In the genomic region with DNA sequence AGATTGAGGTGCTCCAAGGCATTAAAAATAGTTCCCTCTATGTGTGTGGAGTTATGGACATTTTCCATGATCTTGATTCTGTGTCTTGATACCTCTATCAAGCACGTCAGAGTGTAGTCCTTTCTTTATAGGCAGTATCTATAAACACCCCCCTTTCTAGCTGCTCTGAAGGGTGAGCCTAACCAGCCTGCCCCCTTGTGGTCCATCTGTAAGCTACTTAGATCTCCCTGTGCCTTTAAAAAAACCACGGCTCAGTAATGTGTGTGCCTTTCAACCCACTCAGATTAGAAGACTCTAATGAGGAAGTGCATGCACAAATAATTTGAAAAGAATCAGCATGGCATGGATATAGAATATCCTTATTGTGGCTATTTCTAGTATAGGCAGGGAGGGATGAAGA, we compare ENCODE assay signal across 9 mouse cellular contexts.
DNase-seq lines count a peak whose midpoint lies in the region; ATAC-seq and TF ChIP-seq lines count a peak whose summit lies in the region.
"Had no signal": no experiment of that assay in that cellular context is flagged by ENCODE, and none has a peak within 500 bp of the region (broad histone marks: within the 10 kb centered on the region; RNA-seq: fewer than 3 reads in every experiment).

No protein-coding gene starts in this region.

- no peak for ATAC-seq in kidney, postnatal 0 days (replicated peaks; ENCODE audit: low FRiP score, low read depth)
- ATAC-seq in kidney, embryonic 15.5 days (replicated peaks; ENCODE audit: low FRiP score) = no peak
- ATAC-seq in lung, embryonic 16.5 days (ENCODE audit: low read depth) = no peak

- no peaks in the 10 kb centered on the region for H3K4me1 ChIP-seq in kidney, postnatal 0 days (replicated peaks; ENCODE audit: insufficient read depth, low read length)
- H3K4me1 ChIP-seq in kidney, embryonic 15.5 days = no peaks in the 10 kb centered on the region
- no peaks in the 10 kb centered on the region for H3K4me1 ChIP-seq in E14TG2a.4 (replicated peaks; ENCODE audit: low read depth, low read length)
- H3K4me1 ChIP-seq in lung, embryonic 16.5 days (replicated peaks; ENCODE audit: control insufficient read depth, insufficient read depth, low read length) = no peaks in the 10 kb centered on the region
- H3K4me1 ChIP-seq in midbrain, embryonic 10.5 days = no peaks in the 10 kb centered on the region
- H3K4me1 ChIP-seq: liver, embryonic 13.5 days had no signal

- no peak overlapping the region for H3K4me3 ChIP-seq in kidney, postnatal 0 days (replicated peaks; ENCODE audit: low read depth, low read length)
- H3K4me3 ChIP-seq in kidney, embryonic 15.5 days (replicated peaks) = no peak overlapping the region
- no peak overlapping the region for H3K4me3 ChIP-seq in E14TG2a.4 (replicated peaks; ENCODE audit: low read length)
- no peak overlapping the region for H3K4me3 ChIP-seq in lung, embryonic 16.5 days (ENCODE audit: low read length)
- H3K4me3 ChIP-seq in midbrain, embryonic 10.5 days = no peak overlapping the region
- H3K4me3 ChIP-seq: liver, embryonic 13.5 days had no signal

- no peak overlapping the region for H3K27ac ChIP-seq in kidney, postnatal 0 days
- H3K27ac ChIP-seq in kidney, embryonic 15.5 days = no peak overlapping the region
- peak overlapping the region; percentile 29 for H3K27ac ChIP-seq in lung, embryonic 16.5 days (ENCODE audit: low read length)
- H3K27ac ChIP-seq in midbrain, embryonic 10.5 days (replicated peaks) = no peak overlapping the region
- H3K27ac ChIP-seq: liver, embryonic 13.5 days had no signal

- H3K9ac ChIP-seq in kidney, postnatal 0 days (ENCODE audit: low read depth, low read length) = no peak overlapping the region
- no peak overlapping the region for H3K9ac ChIP-seq in kidney, embryonic 15.5 days
- no peak overlapping the region for H3K9ac ChIP-seq in lung, embryonic 16.5 days (ENCODE audit: low read length)
- H3K9ac ChIP-seq: liver, embryonic 13.5 days had no signal

- TF ChIP-seq CTCF in kidney, postnatal 0 days (IDR thresholded peaks at IDR 0.05; ENCODE audit: low read depth) = peak; percentile 63
- TF ChIP-seq CTCF in E14TG2a.4 (conservative IDR thresholded peaks at IDR 0.05; ENCODE audit: low read length) = peak; percentile 27; the same call in 1 of the 2 replicates

- no peaks in the 10 kb centered on the region for H3K9me3 ChIP-seq in kidney, postnatal 0 days (replicated peaks; ENCODE audit: low read length)
- H3K9me3 ChIP-seq in kidney, embryonic 15.5 days (replicated peaks) = no peaks in the 10 kb centered on the region
- peaks cover 10% of the 10 kb centered on the region for H3K9me3 ChIP-seq in E14TG2a.4 (ENCODE audit: low read length)
- H3K9me3 ChIP-seq in lung, embryonic 16.5 days (ENCODE audit: control insufficient read depth, low read length) = no peaks in the 10 kb centered on the region
- no peaks in the 10 kb centered on the region for H3K9me3 ChIP-seq in midbrain, embryonic 10.5 days (replicated peaks)
- H3K9me3 ChIP-seq: liver, embryonic 13.5 days had no signal

- 41% methylated on average over 2 of the region's 2 CpGs for WGBS in kidney, postnatal 0 days
- 40% methylated on average over 2 of the region's 2 CpGs for WGBS in kidney, embryonic 15.5 days
- 26% methylated on average over 2 of the region's 2 CpGs for WGBS in lung, embryonic 16.5 days
- 57% methylated on average over 2 of the region's 2 CpGs for WGBS in midbrain, embryonic 10.5 days

- H3K36me3 ChIP-seq in kidney, postnatal 0 days (ENCODE audit: insufficient read depth, low read length) = no peaks in the 10 kb centered on the region
- no peaks in the 10 kb centered on the region for H3K36me3 ChIP-seq in kidney, embryonic 15.5 days
- H3K36me3 ChIP-seq in E14TG2a.4 (ENCODE audit: insufficient read depth, low read length) = no peaks in the 10 kb centered on the region
- no peaks in the 10 kb centered on the region for H3K36me3 ChIP-seq in lung, embryonic 16.5 days (ENCODE audit: control insufficient read depth, insufficient read depth, low read length)
- no peaks in the 10 kb centered on the region for H3K36me3 ChIP-seq in midbrain, embryonic 10.5 days
- H3K36me3 ChIP-seq: liver, embryonic 13.5 days had no signal

- DNase-seq in kidney, postnatal 0 days (ENCODE audit: low spot score) = peak; percentile 49
- peak; percentile 47 for DNase-seq in brain, adult 2 months (ENCODE audit: low read depth, low spot score)
- no peak for DNase-seq in ovary, postnatal 10 days (ENCODE audit: low spot score)
- no peak for DNase-seq in midbrain, embryonic 10.5 days (ENCODE audit: low spot score)
- DNase-seq: adrenal gland, postnatal 14 days; liver, embryonic 13.5 days had no signal

- no peaks in the 10 kb centered on the region for H3K27me3 ChIP-seq in kidney, postnatal 0 days (ENCODE audit: insufficient read depth, low read length)
- no peaks in the 10 kb centered on the region for H3K27me3 ChIP-seq in kidney, embryonic 15.5 days
- H3K27me3 ChIP-seq in E14TG2a.4 (ENCODE audit: insufficient read depth, low read length) = no peaks in the 10 kb centered on the region
- no peaks in the 10 kb centered on the region for H3K27me3 ChIP-seq in lung, embryonic 16.5 days (ENCODE audit: control insufficient read depth, insufficient read depth, low read depth, low read length)
- H3K27me3 ChIP-seq in midbrain, embryonic 10.5 days (ENCODE audit: low read depth, poor library complexity, severe bottlenecking) = no peaks in the 10 kb centered on the region
- H3K27me3 ChIP-seq: liver, embryonic 13.5 days had no signal

- no peak overlapping the region for H3K4me2 ChIP-seq in kidney, postnatal 0 days (ENCODE audit: low read length)
- H3K4me2 ChIP-seq in kidney, embryonic 15.5 days = no peak overlapping the region
- no peak overlapping the region for H3K4me2 ChIP-seq in lung, embryonic 16.5 days (ENCODE audit: low read depth, low read length)
- H3K4me2 ChIP-seq: liver, embryonic 13.5 days had no signal

Comparison
In these comparisons a context has a peak if more than half of its experiments do, and no peak if none do; other contexts are left out.
1. DNase-seq: peak in kidney, postnatal 0 days (single experiment) and brain, adult 2 months (single experiment); none in ovary, postnatal 10 days (single experiment) and midbrain, embryonic 10.5 days (single experiment).